Mouse (Mus musculus) forebrain, postnatal 0 days (tissue): ENCODE data around the gene Ptn. TPM values are rescaled to one million over a fixed set of nuclear protein-coding genes. Genes with fewer than 3 reads are reported as not detected.

Source experiments
- ATAC-seq: fragments of 200-750 bp; cut with Nextera tagmentation; 2 replicates; pipeline ENCODE4 v1.8.0; 2017; ENCODE audit warnings: mild to moderate bottlenecking, moderate library complexity
- DNase-seq: peaks from one replicate; pipeline ENCODE4 v3.0.0-alpha.2; 2015
- H3K27ac ChIP-seq: fragments of 300-500 bp; sonication (generic); 2 replicates; pipeline ENCODE4 v1.5.1; 2014; ENCODE audit warnings: low read depth, mild to moderate bottlenecking, antibody characterized with exemption, low read length, moderate library complexity, mixed read lengths
- H3K27me3 ChIP-seq: fragments of 300-500 bp; sonication (generic); 2 replicates; pipeline ENCODE4 v1.6.1; 2014; ENCODE audit warnings: mild to moderate bottlenecking, low read length, mixed read lengths; ENCODE audit not compliant: insufficient read depth
- H3K36me3 ChIP-seq: fragments of 300-500 bp; sonication (generic); 2 replicates; pipeline ENCODE4 v1.6.1; 2014; ENCODE audit warnings: mild to moderate bottlenecking, moderate library complexity; ENCODE audit not compliant: insufficient read depth
- H3K4me1 ChIP-seq: fragments of 300-500 bp; sonication (generic); 2 replicates; pipeline ENCODE4 v1.6.1; 2014; ENCODE audit warnings: antibody characterized with exemption; ENCODE audit not compliant: insufficient read depth
- H3K4me2 ChIP-seq: fragments of 300-500 bp; sonication (generic); 2 replicates; pipeline ENCODE4 v1.6.1; 2014; ENCODE audit warnings: low read depth, mild to moderate bottlenecking, moderate library complexity
- H3K4me3 ChIP-seq: fragments of 300-500 bp; sonication (generic); 2 replicates; pipeline ENCODE4 v1.5.1; 2014; ENCODE audit warnings: low read depth, low read length, mixed read lengths
- H3K9ac ChIP-seq: fragments of 300-500 bp; sonication (generic); 2 replicates; pipeline ENCODE4 v1.6.1; 2014; ENCODE audit warnings: mild to moderate bottlenecking
- H3K9me3 ChIP-seq: fragments of 300-500 bp; sonication (generic); 2 replicates; pipeline ENCODE4 v1.6.1; 2016; ENCODE audit warnings: low read length
- CTCF ChIP-seq: sonication (generic); IDR thresholded peaks from 2 replicates; pipeline ENCODE4 v1.5.1; 2016; ENCODE audit warnings: antibody characterized with exemption, control low read depth, low read depth
- WGBS: fragments of 180-500 bp; shearing (Covaris S2); extraction: QIAGEN DNeasy Blood & Tissue Kit; methylation state at CpG from one replicate; pipeline ENCODE4 v1.1.7; 2014; 5-methylcytosine and 5-hydroxymethylcytosine counted together
- polyA plus RNA-seq: library from polyadenylated mRNA; unstranded; fragments of >200 nt; fragmentation: Nextera tagmentation; extraction: Ambion mirVana; gene quantifications from 2 replicates; pipeline ENCODE4 v1.2.1, GENCODE M21; 2015
- total RNA-seq: library from RNA; depleted of rRNA; stranded (reverse); fragments of >200 nt; gene quantifications from 2 replicates; pipeline ENCODE4 v1.2.3, GENCODE M21; 2014

The Ptn gene
- total and polyA plus RNA-seq, 2 experiments from 2014 or later = 598 to 916 TPM

GRCm38 (mm10) chr6:36728079-36728478 lies 81.9 kb downstream of the Ptn start:
- Histone ChIP-seq H3K27me3 (no peaks in the 10 kb centered on the region), H3K9ac (no peak overlapping the region), H3K4me2 (no peak overlapping the region), H3K36me3 (peaks cover 25% of the 10 kb centered on the region), H3K4me3 (no peak overlapping the region), H3K9me3 (no peaks in the 10 kb centered on the region), H3K4me1 (peaks cover 4% of the 10 kb centered on the region; the same call in 1 of the 2 replicates), H3K27ac (no peak overlapping the region)
- WGBS = 54% methylated on average over 7 of the region's 7 CpGs
- no peak for TF ChIP-seq CTCF
- no peak for ATAC-seq
- DNase-seq = no peak

GRCm38 (mm10) chr6:36725509-36726160 lies 84.4 kb downstream of the Ptn start:
- 70% methylated on average over 3 of the region's 3 CpGs for WGBS
- Histone ChIP-seq H3K4me2 (no peak overlapping the region), H3K4me1 (peaks cover 12% of the 10 kb centered on the region; the same call in 1 of the 2 replicates), H3K36me3 (peaks cover 8% of the 10 kb centered on the region; the same call in 1 of the 2 replicates), H3K9ac (no peak overlapping the region), H3K27ac (no peak overlapping the region), H3K27me3 (no peaks in the 10 kb centered on the region), H3K9me3 (no peaks in the 10 kb centered on the region), H3K4me3 (no peak overlapping the region)
- ATAC-seq = no peak
- no peak for TF ChIP-seq CTCF
- DNase-seq = no peak

- Histone ChIP-seq H3K27ac (peak overlapping the region; percentile 46), H3K4me3 (no peak overlapping the region), H3K27me3 (no peaks in the 10 kb centered on the region), H3K9me3 (no peaks in the 10 kb centered on the region), H3K4me1 (peaks cover 12% of the 10 kb centered on the region; the same call in 1 of the 2 replicates), H3K9ac (no peak overlapping the region), H3K36me3 (peaks cover 8% of the 10 kb centered on the region; the same call in 1 of the 2 replicates), H3K4me2 (no peak overlapping the region)
- WGBS = 23% methylated on average over 5 of the region's 5 CpGs
- TF ChIP-seq CTCF = no peak
- ATAC-seq = peak; percentile 93
- DNase-seq = peak; percentile 58
Observed at GRCm38 (mm10) chr6:36722769-36723549, 87.1 kb downstream of the Ptn start.

- 73% methylated on average over 4 of the region's 4 CpGs for WGBS
- Histone ChIP-seq H3K9me3 (no peaks in the 10 kb centered on the region), H3K27me3 (no peaks in the 10 kb centered on the region), H3K4me2 (no peak overlapping the region), H3K4me3 (no peak overlapping the region), H3K9ac (no peak overlapping the region), H3K36me3 (peaks cover 12% of the 10 kb centered on the region; the same call in 1 of the 2 replicates), H3K27ac (no peak overlapping the region), H3K4me1 (no peaks in the 10 kb centered on the region)
- no peak for ATAC-seq
- no peak for TF ChIP-seq CTCF
- no peak for DNase-seq
Observed at GRCm38 (mm10) chr6:36713329-36713728, 96.7 kb downstream of the Ptn start.

- no peaks in the 10 kb centered on the region for H3K36me3 ChIP-seq
- H3K27me3 ChIP-seq = no peaks in the 10 kb centered on the region
- no peak for ATAC-seq
- H3K4me1 ChIP-seq = no peaks in the 10 kb centered on the region
- H3K27ac ChIP-seq = no peak overlapping the region
- WGBS = 57% methylated on average over 3 of the region's 3 CpGs
- no peak for DNase-seq
- H3K9me3 ChIP-seq = no peaks in the 10 kb centered on the region
- H3K4me3 ChIP-seq = no peak overlapping the region
- TF ChIP-seq CTCF = no peak
- no peak overlapping the region for H3K4me2 ChIP-seq
- no peak overlapping the region for H3K9ac ChIP-seq
Observed at GRCm38 (mm10) chr6:36695481-36695880, 114.5 kb downstream of the Ptn start.

- Histone ChIP-seq H3K9me3 (no peaks in the 10 kb centered on the region), H3K4me2 (no peak overlapping the region), H3K36me3 (no peaks in the 10 kb centered on the region), H3K4me3 (no peak overlapping the region), H3K4me1 (no peaks in the 10 kb centered on the region), H3K27me3 (no peaks in the 10 kb centered on the region), H3K9ac (no peak overlapping the region), H3K27ac (no peak overlapping the region)
- DNase-seq = peak; percentile 83
- WGBS = 0% methylated on average over 1 of the region's 1 CpGs
- peak; percentile 96 for TF ChIP-seq CTCF
- peak; percentile 87 for ATAC-seq
Observed at GRCm38 (mm10) chr6:36691497-36691896, 118.5 kb downstream of the Ptn start.

- Histone ChIP-seq H3K9ac (no peak overlapping the region), H3K27me3 (no peaks in the 10 kb centered on the region), H3K9me3 (no peaks in the 10 kb centered on the region), H3K4me2 (no peak overlapping the region), H3K36me3 (no peaks in the 10 kb centered on the region), H3K4me3 (no peak overlapping the region), H3K27ac (no peak overlapping the region), H3K4me1 (no peaks in the 10 kb centered on the region)
- DNase-seq (no peak), ATAC-seq (peak; percentile 16; the same call in 1 of the 2 replicates)
- WGBS = 42% methylated on average over 4 of the region's 4 CpGs
- TF ChIP-seq CTCF = no peak
Observed at GRCm38 (mm10) chr6:36690941-36691340, 119.1 kb downstream of the Ptn start.
